Mouse (Mus musculus): ENCODE measurements around the gene Crocc. TPM values are rescaled to one million over a fixed set of nuclear protein-coding genes. Genes with fewer than 3 reads are reported as not detected.
A peak's percentile ranks its signal among the peaks of the same experiment; 100 is the strongest.

The Crocc gene
- total and polyA plus RNA-seq, 2 experiments from 2014 or later = 4.2 to 22.0 TPM

- Histone ChIP-seq H3K36me3 (ENCODE audit: insufficient read depth, low read length) (peaks cover 51% of the 10 kb centered on the region), H3K9ac (replicated peaks; ENCODE audit: low read length, poor library complexity, severe bottlenecking) (no peak overlapping the region), H3K9me3 (ENCODE audit: low read length) (no peaks in the 10 kb centered on the region), H3K27ac (ENCODE audit: low read depth, low read length) (no peak overlapping the region), H3K4me2 (ENCODE audit: low read depth, low read length, poor library complexity, severe bottlenecking) (no peak overlapping the region), H3K27me3 (ENCODE audit: insufficient read depth, low read length) (no peaks in the 10 kb centered on the region), H3K4me3 (ENCODE audit: low read depth, low read length) (no peak overlapping the region), H3K4me1 (ENCODE audit: insufficient read depth, low read length) (peaks cover 21% of the 10 kb centered on the region)
- DNase-seq (ENCODE audit: low spot score) (peak; percentile 32), ATAC-seq (ENCODE audit: low FRiP score) (no peak)
- TF ChIP-seq CTCF (IDR thresholded peaks at IDR 0.05) = no peak
- WGBS = 68% methylated on average over 8 of the region's 8 CpGs
These were observed 52.3 kb downstream of the Crocc start for GRCm38 (mm10) chr4:141008028-141008427.

GRCm38 (mm10) chr4:141005983-141006382 is 54.4 kb downstream of the Crocc start:
- ATAC-seq (ENCODE audit: low FRiP score) (no peak), DNase-seq (ENCODE audit: low spot score) (no peak)
- H3K4me3 ChIP-seq (ENCODE audit: low read depth, low read length) = no peak overlapping the region
- no peaks in the 10 kb centered on the region for H3K9me3 ChIP-seq (ENCODE audit: low read length)
- no peak overlapping the region for H3K27ac ChIP-seq (ENCODE audit: low read depth, low read length)
- TF ChIP-seq CTCF (IDR thresholded peaks at IDR 0.05) = peak; percentile 44
- H3K4me1 ChIP-seq (ENCODE audit: insufficient read depth, low read length) = peaks cover 5% of the 10 kb centered on the region; the same call in 1 of the 2 replicates
- no peak overlapping the region for H3K4me2 ChIP-seq (ENCODE audit: low read depth, low read length, poor library complexity, severe bottlenecking)
- no peak overlapping the region for H3K9ac ChIP-seq (replicated peaks; ENCODE audit: low read length, poor library complexity, severe bottlenecking)
- no peaks in the 10 kb centered on the region for H3K27me3 ChIP-seq (ENCODE audit: insufficient read depth, low read length)
- H3K36me3 ChIP-seq (ENCODE audit: insufficient read depth, low read length) = peaks cover 68% of the 10 kb centered on the region
- 75% methylated on average over 13 of the region's 13 CpGs for WGBS

GRCm38 (mm10) chr4:140996812-140997211 is 63.5 kb downstream of the Crocc start:
- no peak overlapping the region for H3K9ac ChIP-seq (replicated peaks; ENCODE audit: low read length, poor library complexity, severe bottlenecking)
- no peak overlapping the region for H3K4me2 ChIP-seq (ENCODE audit: low read depth, low read length, poor library complexity, severe bottlenecking)
- H3K4me3 ChIP-seq (ENCODE audit: low read depth, low read length) = no peak overlapping the region
- H3K27me3 ChIP-seq (ENCODE audit: insufficient read depth, low read length) = no peaks in the 10 kb centered on the region
- peaks cover 89% of the 10 kb centered on the region for H3K36me3 ChIP-seq (ENCODE audit: insufficient read depth, low read length)
- no peak for DNase-seq (ENCODE audit: low spot score)
- no peaks in the 10 kb centered on the region for H3K4me1 ChIP-seq (ENCODE audit: insufficient read depth, low read length)
- 98% methylated on average over 9 of the region's 9 CpGs for WGBS
- no peak for TF ChIP-seq CTCF (IDR thresholded peaks at IDR 0.05)
- H3K9me3 ChIP-seq (ENCODE audit: low read length) = no peaks in the 10 kb centered on the region
- H3K27ac ChIP-seq (ENCODE audit: low read depth, low read length) = no peak overlapping the region
- no peak for ATAC-seq (ENCODE audit: low FRiP score)

GRCm38 (mm10) chr4:140995811-140996210 is 64.5 kb downstream of the Crocc start:
- H3K36me3 ChIP-seq (ENCODE audit: insufficient read depth, low read length) = peaks cover 84% of the 10 kb centered on the region
- H3K27me3 ChIP-seq (ENCODE audit: insufficient read depth, low read length) = no peaks in the 10 kb centered on the region
- no peak for TF ChIP-seq CTCF (IDR thresholded peaks at IDR 0.05)
- DNase-seq (ENCODE audit: low spot score) = no peak
- no peak overlapping the region for H3K27ac ChIP-seq (ENCODE audit: low read depth, low read length)
- WGBS = 93% methylated on average over 8 of the region's 8 CpGs
- no peak overlapping the region for H3K4me3 ChIP-seq (ENCODE audit: low read depth, low read length)
- no peak overlapping the region for H3K4me2 ChIP-seq (ENCODE audit: low read depth, low read length, poor library complexity, severe bottlenecking)
- ATAC-seq (ENCODE audit: low FRiP score) = no peak
- H3K9me3 ChIP-seq (ENCODE audit: low read length) = no peaks in the 10 kb centered on the region
- H3K9ac ChIP-seq (replicated peaks; ENCODE audit: low read length, poor library complexity, severe bottlenecking) = no peak overlapping the region
- no peaks in the 10 kb centered on the region for H3K4me1 ChIP-seq (ENCODE audit: insufficient read depth, low read length)

GRCm38 (mm10) chr4:140993846-140994245 is 66.5 kb downstream of the Crocc start:
- Histone ChIP-seq H3K4me3 (ENCODE audit: low read depth, low read length) (no peak overlapping the region), H3K4me2 (ENCODE audit: low read depth, low read length, poor library complexity, severe bottlenecking) (no peak overlapping the region), H3K36me3 (ENCODE audit: insufficient read depth, low read length) (peaks cover 66% of the 10 kb centered on the region), H3K9ac (replicated peaks; ENCODE audit: low read length, poor library complexity, severe bottlenecking) (no peak overlapping the region), H3K9me3 (ENCODE audit: low read length) (no peaks in the 10 kb centered on the region), H3K27ac (ENCODE audit: low read depth, low read length) (no peak overlapping the region), H3K4me1 (ENCODE audit: insufficient read depth, low read length) (peaks cover 6% of the 10 kb centered on the region; the same call in 1 of the 2 replicates), H3K27me3 (ENCODE audit: insufficient read depth, low read length) (no peaks in the 10 kb centered on the region)
- TF ChIP-seq CTCF (IDR thresholded peaks at IDR 0.05) = no peak
- 90% methylated on average over 8 of the region's 8 CpGs for WGBS
- ATAC-seq (ENCODE audit: low FRiP score) (no peak), DNase-seq (ENCODE audit: low spot score) (no peak)

GRCm38 (mm10) chr4:140992215-140992614 is 68.1 kb downstream of the Crocc start:
- Histone ChIP-seq H3K9ac (replicated peaks; ENCODE audit: low read length, poor library complexity, severe bottlenecking) (no peak overlapping the region), H3K27me3 (ENCODE audit: insufficient read depth, low read length) (no peaks in the 10 kb centered on the region), H3K4me3 (ENCODE audit: low read depth, low read length) (no peak overlapping the region), H3K9me3 (ENCODE audit: low read length) (no peaks in the 10 kb centered on the region), H3K27ac (ENCODE audit: low read depth, low read length) (no peak overlapping the region), H3K4me1 (ENCODE audit: insufficient read depth, low read length) (peaks cover 6% of the 10 kb centered on the region; the same call in 1 of the 2 replicates), H3K4me2 (ENCODE audit: low read depth, low read length, poor library complexity, severe bottlenecking) (no peak overlapping the region), H3K36me3 (ENCODE audit: insufficient read depth, low read length) (peaks cover 52% of the 10 kb centered on the region)
- 83% methylated on average over 20 of the region's 20 CpGs for WGBS
- no peak for TF ChIP-seq CTCF (IDR thresholded peaks at IDR 0.05)
- no peak for DNase-seq (ENCODE audit: low spot score)
- ATAC-seq (ENCODE audit: low FRiP score) = no peak
